Mouse (Mus musculus) C2C12 (cell line): Measurements from ENCODE around the gene Mon1b.

ENCODE experiments used
- CTCF ChIP-seq: IDR thresholded peaks from one replicate; pipeline ENCODE4 v1.5.1; 2011; ENCODE audit not compliant: control insufficient read depth, insufficient read depth, insufficient read length
- MYOD1 ChIP-seq: IDR thresholded peaks from one replicate; pipeline ENCODE4 v1.6.1; 2011; ENCODE audit warnings: low read depth; ENCODE audit not compliant: control insufficient read depth, insufficient read length
- MYOG ChIP-seq: IDR thresholded peaks from one replicate; pipeline ENCODE4 v1.6.1; 2011; ENCODE audit not compliant: control insufficient read depth, insufficient read length; ENCODE audit errors: extremely low read depth
- USF1 ChIP-seq: IDR thresholded peaks from one replicate; pipeline ENCODE4 v1.6.1; 2011; ENCODE audit warnings: low read depth, mild to moderate bottlenecking, control low read depth, moderate library complexity

DNA sequence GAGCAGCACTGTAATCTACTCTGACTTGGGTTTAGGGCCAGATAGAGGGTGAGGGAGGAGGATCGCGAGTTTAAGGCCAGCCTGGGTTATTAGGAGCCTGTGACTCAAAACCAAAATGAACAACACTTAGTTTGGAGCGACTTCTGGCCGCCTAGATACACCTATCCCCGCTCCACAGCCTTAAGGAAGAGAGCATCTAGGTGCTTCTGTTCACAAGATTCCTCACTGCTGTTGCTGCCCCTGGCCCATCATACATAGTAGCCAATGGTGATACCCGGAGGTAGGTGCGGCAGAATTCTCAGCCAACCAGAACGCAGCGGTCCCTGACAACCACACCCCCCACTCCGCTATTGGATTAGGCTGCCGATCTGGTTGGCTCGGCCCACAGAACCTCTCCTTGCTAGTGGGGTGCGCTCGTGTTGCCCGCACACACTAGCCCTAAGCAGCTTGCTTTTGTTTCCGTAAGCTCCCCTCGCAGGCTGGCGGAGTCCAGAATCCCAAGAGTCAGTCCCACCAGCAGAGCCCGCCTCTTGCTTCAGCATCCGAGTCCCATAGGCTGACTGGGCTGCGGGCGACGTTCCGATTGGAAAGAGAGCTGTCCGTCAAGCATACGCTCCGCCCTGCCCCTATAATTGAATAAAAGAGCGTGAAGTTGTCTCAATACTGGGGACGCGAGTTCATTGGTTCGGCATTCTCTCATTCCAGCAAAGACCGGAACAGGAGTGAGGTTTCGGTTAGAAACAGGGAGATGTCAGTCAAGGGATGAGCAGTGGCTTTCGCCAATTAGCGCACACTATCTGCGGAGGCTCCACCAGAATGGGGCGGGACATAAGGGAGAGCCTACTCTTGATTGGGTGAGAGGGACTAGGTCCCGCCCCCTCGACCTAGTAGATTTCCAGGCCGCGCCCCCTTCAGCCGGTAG lies at the start of gene Mon1b:
- no peak for TF ChIP-seq CTCF
- no peak for TF ChIP-seq USF1
- no peak for TF ChIP-seq MYOG
- TF ChIP-seq MYOD1 = no peak
